Mouse (Mus musculus) v-Abl transformed pro-B cells (cell line): ENCODE results near the gene Fes.

Experiments
- in situ Hi-C, 2 experiments: fragments of 400-800 bp; cut with MboI; formaldehyde crosslinking; loops; one replicate each; pipeline ENCODE4 v1.15.1; 2025; ENCODE audit not compliant: unreplicated experiment in 2 of 2

Fes gene

DNA sequence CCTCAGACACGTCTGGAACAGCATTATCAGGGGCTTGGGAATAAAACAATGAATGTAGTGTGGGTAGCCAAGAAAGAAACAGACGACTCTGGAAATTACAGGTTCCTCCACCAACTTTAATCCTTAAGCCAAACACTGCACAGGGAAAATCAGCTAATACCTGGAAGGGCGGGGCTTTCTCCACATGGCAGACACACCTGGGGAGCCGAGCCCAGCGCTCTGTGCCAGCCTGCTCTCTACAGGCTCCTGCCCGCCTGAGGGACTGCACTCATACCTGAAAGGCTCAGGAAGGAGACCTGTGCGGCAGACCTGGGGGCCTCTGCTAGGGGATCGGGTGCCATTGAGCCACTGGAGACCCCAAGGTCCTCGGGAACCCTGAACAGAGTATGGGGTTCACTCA lies 20.0 kb upstream of the Fes start:
- in situ Hi-C loops = loop anchor here in 1 of 2 experiments (25.0 kb wide), 1 partner anchor 655 kb away; the partner anchor contains the start of gene Alpk3

DNA sequence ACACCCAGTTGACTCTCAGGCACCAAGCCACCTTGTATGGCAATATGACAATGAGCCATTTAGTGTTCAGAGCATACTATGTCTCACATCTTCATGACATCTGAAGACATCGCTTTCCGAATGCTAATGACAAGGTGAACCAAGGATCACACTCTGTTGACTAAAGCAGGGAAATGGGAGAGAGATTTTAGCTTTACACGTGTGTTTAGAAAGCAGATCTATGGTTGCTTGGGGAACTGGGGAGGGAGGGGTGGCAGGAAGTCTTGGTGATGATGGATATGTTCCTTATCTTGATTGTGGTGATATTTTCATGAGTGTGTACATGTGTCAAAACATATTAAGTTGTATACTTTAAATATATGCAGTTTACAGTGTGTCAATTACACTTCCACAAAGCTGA lies 18.4 kb upstream of the Fes start:
- in situ Hi-C loops = loop anchor here in 1 of 2 experiments (25.0 kb wide), 1 partner anchor 656 kb away; the partner anchor contains the start of gene Alpk3

GRCm38 (mm10) chr7:80405188-80405695 lies 17.5 kb upstream of the Fes start, which contains the start of gene Furin:
Gene Furin, minus strand, starts transcription at chr7:80405436.
- in situ Hi-C loops = loop anchor here in 1 of 2 experiments (25.0 kb wide), 1 partner anchor 657 kb away; the partner anchor contains the start of gene Alpk3

DNA sequence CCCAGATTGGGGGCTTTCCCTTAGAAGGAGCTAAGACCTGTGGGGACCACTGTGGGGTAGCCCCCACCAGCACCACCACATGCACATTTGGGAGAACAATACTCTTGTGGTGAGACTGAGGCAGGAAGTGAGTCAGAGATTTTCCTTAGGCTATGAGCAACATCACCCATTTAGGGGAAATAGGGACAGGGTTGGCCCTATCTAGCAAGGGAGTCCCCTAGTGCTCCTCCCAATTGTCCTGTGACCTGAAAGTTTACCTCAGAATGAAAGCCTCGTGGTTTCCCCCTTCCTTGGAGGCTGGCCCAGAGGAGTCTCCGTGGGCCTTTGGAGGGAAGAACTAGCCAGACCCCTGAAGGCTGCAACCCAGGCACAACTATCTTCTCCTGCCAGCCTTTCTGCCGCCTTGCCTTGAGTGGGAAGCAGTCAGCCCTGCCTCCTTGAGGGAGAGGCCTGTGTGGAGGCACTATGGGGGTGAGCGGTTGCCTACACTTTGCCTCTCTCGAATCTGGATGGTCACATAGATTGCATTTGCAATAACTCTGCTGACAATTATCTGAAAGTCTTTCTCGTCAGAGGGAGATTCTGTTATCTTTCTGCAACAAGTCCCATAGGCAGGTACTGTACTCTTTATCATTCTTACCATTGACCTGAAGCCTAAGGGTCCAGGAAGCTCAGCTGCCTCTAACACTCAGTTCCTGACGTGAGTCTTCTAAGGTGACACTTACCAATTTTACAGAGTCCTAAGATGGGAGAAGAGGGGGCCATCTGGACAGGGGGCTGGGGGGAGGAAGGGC lies 16.6 kb upstream of the Fes start:
- in situ Hi-C loops = loop anchor here in 1 of 2 experiments (25.0 kb wide), 1 partner anchor 658 kb away; the partner anchor contains the start of gene Alpk3

DNA sequence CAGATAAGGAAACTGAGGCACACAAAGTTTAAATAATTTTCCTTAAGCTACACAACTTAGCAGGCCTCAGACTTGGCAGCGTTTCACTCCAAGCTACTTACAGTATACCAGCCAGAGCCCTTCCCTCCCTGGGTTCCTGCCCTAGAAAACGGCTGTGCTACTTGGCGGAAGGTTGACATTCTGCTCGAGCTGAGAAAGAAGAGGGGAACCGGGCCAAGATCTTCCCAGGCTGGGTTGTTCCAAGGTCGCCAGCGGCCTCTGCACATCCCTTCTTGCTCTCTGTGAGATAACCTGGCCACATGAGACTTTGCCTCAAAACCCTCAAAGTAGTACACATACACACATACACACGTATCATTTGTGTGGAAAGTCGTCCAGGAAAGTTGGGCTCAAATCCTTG lies 15.8 kb upstream of the Fes start:
- in situ Hi-C loops = loop anchor here in 1 of 2 experiments (25.0 kb wide), 1 partner anchor 659 kb away; the partner anchor contains the start of gene Alpk3

DNA sequence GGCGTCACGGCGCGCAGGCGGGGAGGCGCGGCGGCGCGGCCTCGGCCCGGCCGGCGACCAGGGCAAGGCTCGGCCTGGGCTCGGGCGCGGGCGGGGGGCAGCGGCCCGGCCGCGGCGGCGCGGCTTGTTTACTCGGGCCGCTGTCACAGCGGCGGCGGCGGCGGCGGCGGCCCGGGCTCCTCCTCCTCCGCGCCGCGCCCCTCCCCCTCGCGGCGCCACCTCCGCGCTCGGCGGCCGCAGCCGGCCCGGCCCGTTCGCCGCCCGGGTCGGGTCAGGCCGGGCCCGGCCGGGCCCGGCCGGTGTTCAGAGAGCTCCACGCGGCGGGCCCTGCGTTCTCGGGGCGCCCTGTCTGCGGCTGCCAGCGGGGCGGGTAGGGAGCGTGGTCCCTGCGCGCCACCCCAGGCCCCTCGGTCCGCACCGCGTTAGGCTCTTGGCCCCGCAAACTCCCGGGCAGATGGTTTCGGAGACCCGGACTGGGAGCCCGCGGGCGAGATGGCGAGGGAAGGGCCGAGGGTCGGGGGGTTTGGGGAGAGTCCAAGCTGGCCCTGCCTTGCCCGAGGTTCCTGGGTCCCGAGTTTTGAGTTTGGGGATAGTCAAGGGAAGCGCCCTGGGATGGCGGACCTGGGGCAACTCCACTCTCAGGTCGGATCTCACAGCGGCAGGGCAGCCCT lies 15.0 kb upstream of the Fes start:
- in situ Hi-C loops = loop anchor here in 1 of 2 experiments (25.0 kb wide), 1 partner anchor 660 kb away; the partner anchor contains the start of gene Alpk3

DNA sequence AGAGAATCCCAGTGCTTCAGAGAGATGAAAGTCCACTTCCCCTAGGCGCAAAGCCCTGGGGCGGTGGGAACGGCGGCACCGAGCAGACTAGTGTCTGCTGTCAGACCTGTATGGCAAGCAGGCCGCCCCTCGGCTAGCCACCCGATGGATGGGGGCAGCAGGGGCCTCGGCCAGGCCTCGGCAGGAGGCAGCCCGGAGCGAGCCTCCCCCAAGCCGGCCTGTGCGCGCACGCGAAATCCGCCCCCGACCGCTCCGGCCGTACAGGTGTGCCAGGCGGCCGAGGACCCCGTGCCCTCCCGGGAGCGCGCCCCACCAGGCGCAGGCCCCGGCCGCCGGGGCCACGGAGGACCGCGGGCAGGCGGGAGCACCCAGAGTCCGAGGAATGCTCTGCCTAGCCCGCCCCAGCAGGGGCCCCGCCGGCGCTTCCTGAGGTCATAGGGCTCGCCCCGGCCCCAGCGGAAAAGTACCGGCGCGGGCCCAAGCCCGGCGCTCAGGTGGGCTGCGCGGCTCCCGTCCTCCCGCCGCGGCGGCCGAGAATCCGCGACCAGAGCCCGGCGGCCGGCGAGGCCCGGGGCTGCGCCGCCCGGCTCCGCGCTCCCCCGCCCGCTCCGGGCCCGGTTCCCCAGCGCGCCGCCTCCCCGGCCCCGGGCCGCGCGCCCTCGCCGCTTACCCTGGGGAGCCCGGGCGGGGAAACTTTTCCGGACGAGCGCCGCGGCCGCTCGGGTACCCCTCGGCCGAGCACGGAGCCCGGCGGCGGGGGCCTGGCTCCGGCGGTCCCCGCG lies 14.3 kb upstream of the Fes start:
- in situ Hi-C loops = loop anchor here in 1 of 2 experiments (25.0 kb wide), 1 partner anchor 660 kb away; the partner anchor contains the start of gene Alpk3

DNA sequence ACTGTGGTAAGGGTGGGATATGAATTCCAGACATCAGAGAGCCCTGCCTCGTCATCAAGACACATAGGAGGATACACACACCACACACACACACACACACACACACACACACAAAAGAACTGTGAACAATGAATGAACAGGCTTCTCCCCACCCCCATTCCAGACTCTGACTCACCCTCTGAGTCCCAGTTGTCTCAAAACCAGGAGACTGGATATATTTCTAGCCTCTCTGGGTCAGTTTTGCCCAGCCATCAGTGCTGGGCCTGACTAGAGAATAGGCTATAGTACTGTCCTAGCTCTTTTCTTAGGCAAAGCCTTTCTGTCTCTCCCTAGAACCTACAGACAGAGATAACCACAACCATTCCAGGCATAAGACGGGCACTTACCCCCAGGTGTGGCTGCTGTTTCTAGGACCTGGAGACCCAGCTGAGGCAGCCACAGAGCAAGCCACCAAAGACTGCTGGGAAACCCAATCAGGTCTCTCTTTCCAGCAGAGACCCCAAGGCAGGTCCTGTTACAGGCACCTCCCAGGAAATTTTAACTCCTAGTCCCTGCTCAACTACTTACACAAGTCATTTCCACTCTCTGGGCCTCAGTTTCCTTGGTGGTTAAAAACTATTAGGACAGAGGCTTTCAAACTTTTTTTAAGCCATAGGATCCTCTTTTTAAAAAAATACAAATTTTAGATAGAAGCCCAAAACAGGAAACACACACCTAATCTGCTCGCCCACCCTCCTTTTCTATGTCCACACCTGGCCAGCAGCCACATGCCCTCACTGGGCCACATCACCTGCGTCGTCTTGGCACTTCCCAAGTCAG lies 13.5 kb upstream of the Fes start:
- in situ Hi-C loops = loop anchor here in 1 of 2 experiments (25.0 kb wide), 1 partner anchor 661 kb away; the partner anchor contains the start of gene Alpk3

DNA sequence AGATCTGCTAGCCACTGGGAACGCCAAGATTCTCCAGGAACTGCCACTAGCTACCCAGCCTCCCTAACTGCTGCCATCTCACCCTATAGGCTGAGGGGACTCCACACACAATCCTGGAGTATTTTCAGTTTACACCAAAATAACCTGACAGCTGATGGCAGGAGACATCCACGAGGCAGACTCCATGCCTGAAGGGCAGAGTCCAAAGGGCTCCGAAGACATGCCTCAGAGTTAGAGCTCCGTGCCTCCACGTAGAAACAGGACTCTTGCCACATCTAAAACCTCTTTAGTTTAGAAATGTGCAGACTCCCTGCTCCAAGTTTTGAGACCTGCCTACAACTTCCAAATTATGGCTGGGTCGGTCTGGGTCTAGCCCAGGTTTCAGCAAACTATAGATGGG lies 12.8 kb upstream of the Fes start:
- in situ Hi-C loops = loop anchor here in 1 of 2 experiments (25.0 kb wide), 1 partner anchor 662 kb away; the partner anchor contains the start of gene Alpk3

GRCm38 (mm10) chr7:80400099-80400498 lies 12.4 kb upstream of the Fes start:
- in situ Hi-C loops = loop anchor here in 1 of 2 experiments (25.0 kb wide), 1 partner anchor 662 kb away; the partner anchor contains the start of gene Alpk3

GRCm38 (mm10) chr7:80398654-80399444 lies 11.1 kb upstream of the Fes start:
- in situ Hi-C loops = loop anchor here (10.0 to 25.0 kb wide), 3 partner anchors 156 to 756 kb away; partner anchors contain the start of gene Crtc3 (in 1 of the 2)

DNA sequence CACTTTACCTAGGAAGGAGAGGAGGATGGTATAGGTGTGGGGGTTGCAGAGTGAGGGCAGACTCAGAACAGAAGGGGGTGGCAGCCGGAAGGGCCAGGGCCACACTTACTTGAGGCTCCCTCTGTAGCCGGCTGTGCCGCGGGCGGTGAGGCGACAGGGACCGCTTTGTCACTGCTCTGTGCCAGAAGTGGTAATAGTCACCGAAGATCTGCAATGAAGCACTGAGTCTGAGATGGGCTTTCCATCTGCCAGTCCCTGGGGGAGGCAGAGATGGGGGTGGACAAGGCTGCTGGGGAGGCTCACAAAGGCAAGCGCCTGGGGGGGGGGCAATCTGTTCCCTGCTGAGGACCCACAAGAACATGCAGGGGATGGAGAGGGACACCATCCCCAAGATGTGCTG lies 10.2 kb upstream of the Fes start:
- in situ Hi-C loops = loop anchor here (10.0 to 25.0 kb wide), 3 partner anchors 157 to 757 kb away; partner anchors contain the start of gene Crtc3 (in 1 of the 2)

DNA sequence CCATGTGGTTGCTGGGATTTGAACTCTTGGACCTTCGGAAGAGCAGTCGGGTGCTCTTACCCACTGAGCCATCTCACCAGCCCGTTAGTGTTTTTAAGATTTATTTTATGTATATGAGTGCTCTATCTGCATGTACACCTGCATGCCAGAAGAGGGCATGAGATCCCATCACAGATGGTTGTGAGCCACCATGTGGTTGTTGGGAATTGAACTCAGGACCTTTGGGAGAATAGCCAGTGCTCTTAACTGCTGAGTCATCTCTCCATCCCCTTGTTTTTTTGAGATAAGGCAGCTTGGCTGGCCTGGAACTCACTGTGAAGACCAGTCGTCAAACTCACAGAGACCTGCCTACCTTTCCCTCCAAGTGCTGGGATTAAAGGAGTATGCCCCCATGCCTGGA lies 8.7 kb upstream of the Fes start:
- in situ Hi-C loops = loop anchor here (10.0 to 25.0 kb wide), 3 partner anchors 158 to 758 kb away; partner anchors contain the start of gene Crtc3 (in 1 of the 2)

- in situ Hi-C loops = loop anchor here (10.0 to 25.0 kb wide), 3 partner anchors 160 to 760 kb away; partner anchors contain the start of gene Crtc3 (in 1 of the 2)
Measured at GRCm38 (mm10) chr7:80394600-80394999, 6.9 kb upstream of the Fes start.

- in situ Hi-C loops = loop anchor here (10.0 to 25.0 kb wide), 3 partner anchors 163 to 763 kb away; partner anchors contain the start of gene Crtc3 (in 1 of the 2)
Measured at GRCm38 (mm10) chr7:80392119-80392518, 4.4 kb upstream of the Fes start.

- in situ Hi-C loops = loop anchor here (5.0 to 25.0 kb wide), 6 partner anchors 168 to 465 kb away; partner anchors contain the start of gene Crtc3 (in 1 of the 2)
Measured at GRCm38 (mm10) chr7:80387033-80387632, 613 bp downstream of the Fes start.
